Mouse (Mus musculus): ENCODE results near the gene Foxo3. TPM values are rescaled to one million over a fixed set of nuclear protein-coding genes. Genes with fewer than 3 reads are reported as not detected.
A peak's percentile ranks its signal among the peaks of the same experiment; 100 is the strongest.

Gene Foxo3
- total RNA-seq, 2 experiments from 2014 or later: 21.6 to 22.6 TPM

- DNase-seq: no peak
These were observed 97.8 kb downstream of the Foxo3 start for GRCm38 (mm10) chr10:42178751-42179150.

- no peak for DNase-seq
These were observed 98.5 kb downstream of the Foxo3 start for GRCm38 (mm10) chr10:42177771-42178674.

GRCm38 (mm10) chr10:42174283-42174682 lies 102.3 kb downstream of the Foxo3 start:
- no peak for DNase-seq

GRCm38 (mm10) chr10:42173839-42174238 lies 102.7 kb downstream of the Foxo3 start:
- no peak for DNase-seq

GRCm38 (mm10) chr10:42170889-42171347 lies 105.6 kb downstream of the Foxo3 start:
- peak; percentile 78 for DNase-seq

GRCm38 (mm10) chr10:42170201-42170600 lies 106.4 kb downstream of the Foxo3 start:
- DNase-seq: no peak

GRCm38 (mm10) chr10:42154727-42155126 lies 121.8 kb downstream of the Foxo3 start:
- DNase-seq: no peak

GRCm38 (mm10) chr10:42152426-42153205 lies 123.9 kb downstream of the Foxo3 start:
- no peak for DNase-seq

GRCm38 (mm10) chr10:42149767-42150166 lies 126.8 kb downstream of the Foxo3 start:
- DNase-seq: no peak

- no peak for DNase-seq
These were observed 128.2 kb downstream of the Foxo3 start for GRCm38 (mm10) chr10:42148326-42148725.

- DNase-seq: no peak
These were observed 131.3 kb downstream of the Foxo3 start for GRCm38 (mm10) chr10:42145221-42145620.

- DNase-seq: no peak
These were observed 131.8 kb downstream of the Foxo3 start for GRCm38 (mm10) chr10:42144788-42145187.

- DNase-seq: no peak
These were observed 132.4 kb downstream of the Foxo3 start for GRCm38 (mm10) chr10:42144176-42144575.

- no peak for DNase-seq
These were observed 133.8 kb downstream of the Foxo3 start for GRCm38 (mm10) chr10:42142791-42143190.

- no peak for DNase-seq
These were observed 134.5 kb downstream of the Foxo3 start for GRCm38 (mm10) chr10:42142081-42142480.

- no peak for DNase-seq
These were observed 136.8 kb downstream of the Foxo3 start for GRCm38 (mm10) chr10:42139749-42140148.

GRCm38 (mm10) chr10:42134759-42135702 lies 141.5 kb downstream of the Foxo3 start:
- no peak for DNase-seq

Measured in gastrocnemius, postnatal 25 days (tissue).